Mouse (Mus musculus): ENCODE measurements around the gene Sirpa. TPM values are rescaled to one million over a fixed set of nuclear protein-coding genes. Genes with fewer than 3 reads are reported as not detected.

The Sirpa gene
- total RNA-seq, 1 experiment = 6.5 TPM

DNA sequence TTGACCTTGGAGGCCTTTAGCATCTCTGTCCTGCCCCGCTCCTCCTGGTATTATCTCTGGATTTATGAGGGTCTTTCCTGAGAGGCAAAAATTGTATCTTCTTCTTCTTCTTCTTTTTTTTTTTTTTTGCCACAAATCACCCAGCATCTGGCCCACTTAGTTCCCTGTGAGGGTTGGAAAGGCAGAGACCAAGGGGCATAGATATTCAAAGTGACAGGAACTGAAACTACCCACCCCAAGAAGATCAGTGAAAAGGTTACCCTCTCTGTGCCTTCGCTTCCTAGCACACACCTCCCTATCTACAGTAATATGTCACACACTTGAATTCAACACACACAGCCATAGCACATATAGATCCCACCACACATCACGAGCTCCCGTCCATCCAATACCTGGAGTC, 17.5 kb upstream of the Sirpa start:
- Histone ChIP-seq H3K9ac (ENCODE audit: insufficient read depth, low read depth, low read length, poor library complexity, severe bottlenecking) (no peak overlapping the region), H3K27ac (ENCODE audit: insufficient read depth, low read depth, low read length, poor library complexity, severe bottlenecking) (no peak overlapping the region), H3K4me1 (ENCODE audit: control insufficient read depth in 2 of 2, insufficient read depth in 2 of 2, low read length in 2 of 2, poor library complexity in 1 of 2) (peaks cover 2 to 9% of the 10 kb centered on the region in 2 experiments; a peak in 1 of 4 replicates), H3K36me3 (ENCODE audit: control insufficient read depth, insufficient read depth, low read length, poor library complexity, severe bottlenecking) (no peaks in the 10 kb centered on the region), H3K4me3 (ENCODE audit: insufficient read depth in 1 of 2, low read depth in 1 of 2, low read length in 2 of 2, poor library complexity in 1 of 2, severe bottlenecking in 1 of 2) (no peak overlapping the region), H3K9me3 (ENCODE audit: control insufficient read depth, insufficient read depth, low read depth, low read length) (no peaks in the 10 kb centered on the region)
- TF ChIP-seq CHD2 (IDR thresholded peaks at IDR 0.05; ENCODE audit: low read depth, low read length) = no peak
- no peak for TF ChIP-seq ZC3H11A (IDR thresholded peaks at IDR 0.05; ENCODE audit: borderline replicate concordance, low read depth, low read length)
- no peak for TF ChIP-seq MAFK (IDR thresholded peaks at IDR 0.05; ENCODE audit: insufficient read depth, low read depth, low read length)
- TF ChIP-seq ZNF384 (IDR thresholded peaks at IDR 0.05; ENCODE audit: low read depth, low read length) = no peak
- TF ChIP-seq HCFC1 (IDR thresholded peaks at IDR 0.05; ENCODE audit: borderline replicate concordance, insufficient read depth, low read length) = no peak
- in situ Hi-C loops (cut with MboI; ENCODE audit: low sequenced_read_pairs in 2 of 2, unreplicated experiment in 2 of 2) = no loop called here
- DNase-seq (ENCODE audit: low read depth, low spot score) = no peak

DNA sequence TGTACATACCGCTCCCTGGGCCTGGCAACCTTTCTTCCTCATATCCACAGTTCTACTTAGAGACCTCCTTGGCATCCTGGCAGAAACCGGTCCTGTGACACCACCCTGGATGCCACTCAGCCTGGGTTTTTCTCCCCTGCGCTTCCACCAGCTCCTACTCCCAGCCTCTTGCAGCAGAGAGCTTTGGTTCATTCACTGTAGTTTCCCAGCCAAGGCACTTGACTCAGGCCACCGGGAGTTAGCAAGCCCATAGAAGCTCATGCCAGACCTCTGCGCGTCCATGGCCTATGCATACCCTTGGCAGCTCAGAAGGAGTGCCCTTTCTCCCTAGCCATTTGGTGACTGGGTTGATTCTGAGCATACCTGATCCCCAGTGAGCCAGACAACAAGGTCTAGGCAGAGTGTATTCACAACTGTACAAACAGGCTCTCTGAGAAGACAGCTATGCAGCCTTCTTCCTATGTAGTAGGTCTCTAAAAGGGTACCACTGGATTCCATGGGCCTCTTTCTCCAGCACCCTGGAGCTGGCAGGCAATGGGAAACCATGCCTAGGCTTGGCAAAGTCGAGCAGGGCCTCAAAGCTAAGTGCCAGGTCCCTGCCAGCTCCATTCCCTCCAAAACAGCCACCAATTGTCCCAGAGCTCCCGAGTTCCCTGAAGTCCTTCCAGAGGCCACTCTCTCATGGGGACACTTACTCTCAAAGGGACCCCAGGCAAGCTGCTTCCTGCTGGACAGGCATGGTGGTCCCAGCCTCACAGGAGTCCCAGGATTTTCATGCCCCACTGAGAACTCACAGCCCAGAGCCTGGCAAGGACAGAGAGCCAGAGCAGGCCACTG, 15.8 kb upstream of the Sirpa start:
- Histone ChIP-seq H3K27ac (ENCODE audit: insufficient read depth, low read depth, low read length, poor library complexity, severe bottlenecking) (no peak overlapping the region), H3K9me3 (ENCODE audit: control insufficient read depth, insufficient read depth, low read depth, low read length) (no peaks in the 10 kb centered on the region), H3K36me3 (ENCODE audit: control insufficient read depth, insufficient read depth, low read length, poor library complexity, severe bottlenecking) (no peaks in the 10 kb centered on the region), H3K4me1 (ENCODE audit: control insufficient read depth in 2 of 2, insufficient read depth in 2 of 2, low read length in 2 of 2, poor library complexity in 1 of 2) (peaks cover 2 to 9% of the 10 kb centered on the region in 2 experiments; a peak in 1 of 4 replicates), H3K4me3 (ENCODE audit: insufficient read depth in 1 of 2, low read depth in 1 of 2, low read length in 2 of 2, poor library complexity in 1 of 2, severe bottlenecking in 1 of 2) (no peak overlapping the region), H3K9ac (ENCODE audit: insufficient read depth, low read depth, low read length, poor library complexity, severe bottlenecking) (no peak overlapping the region)
- in situ Hi-C loops (cut with MboI; ENCODE audit: low sequenced_read_pairs in 2 of 2, unreplicated experiment in 2 of 2) = no loop called here
- no peak for DNase-seq (ENCODE audit: low read depth, low spot score)
- TF ChIP-seq HCFC1 (IDR thresholded peaks at IDR 0.05; ENCODE audit: borderline replicate concordance, insufficient read depth, low read length) (no peak), MAFK (IDR thresholded peaks at IDR 0.05; ENCODE audit: insufficient read depth, low read depth, low read length) (no peak), ZNF384 (IDR thresholded peaks at IDR 0.05; ENCODE audit: low read depth, low read length) (no peak), CHD2 (IDR thresholded peaks at IDR 0.05; ENCODE audit: low read depth, low read length) (no peak), ZC3H11A (IDR thresholded peaks at IDR 0.05; ENCODE audit: borderline replicate concordance, low read depth, low read length) (no peak)

DNA sequence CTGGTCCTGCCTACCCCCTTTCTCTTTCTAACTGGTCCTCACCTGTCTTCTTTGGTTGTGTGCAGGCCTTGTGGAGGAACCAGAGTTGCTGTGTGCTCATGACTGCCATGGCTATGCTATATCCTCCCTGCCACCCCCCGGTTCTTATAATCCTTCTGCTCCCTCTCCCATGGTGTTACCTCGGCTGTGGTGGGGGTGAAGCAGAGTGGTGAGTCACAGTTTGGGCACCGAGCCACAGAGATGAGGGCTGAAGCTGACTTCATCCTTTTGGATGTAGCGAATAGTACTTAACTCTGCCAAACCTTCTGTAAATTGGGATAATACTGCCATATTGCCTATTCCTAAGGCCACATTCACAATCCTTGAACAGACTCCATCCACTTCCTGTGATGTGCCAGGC, 12.0 kb upstream of the Sirpa start:
- peaks cover 5 to 13% of the 10 kb centered on the region in 2 experiments; a peak in 2 of 4 replicates for H3K4me1 ChIP-seq (ENCODE audit: control insufficient read depth in 2 of 2, insufficient read depth in 2 of 2, low read length in 2 of 2, poor library complexity in 1 of 2)
- TF ChIP-seq CHD2 (IDR thresholded peaks at IDR 0.05; ENCODE audit: low read depth, low read length) (no peak), HCFC1 (IDR thresholded peaks at IDR 0.05; ENCODE audit: borderline replicate concordance, insufficient read depth, low read length) (no peak), ZNF384 (IDR thresholded peaks at IDR 0.05; ENCODE audit: low read depth, low read length) (no peak), ZC3H11A (IDR thresholded peaks at IDR 0.05; ENCODE audit: borderline replicate concordance, low read depth, low read length) (no peak), MAFK (IDR thresholded peaks at IDR 0.05; ENCODE audit: insufficient read depth, low read depth, low read length) (no peak)
- H3K9me3 ChIP-seq (ENCODE audit: control insufficient read depth, insufficient read depth, low read depth, low read length) = no peaks in the 10 kb centered on the region
- no peak for DNase-seq (ENCODE audit: low read depth, low spot score)
- no peak overlapping the region for H3K9ac ChIP-seq (ENCODE audit: insufficient read depth, low read depth, low read length, poor library complexity, severe bottlenecking)
- no peak overlapping the region for H3K27ac ChIP-seq (ENCODE audit: insufficient read depth, low read depth, low read length, poor library complexity, severe bottlenecking)
- H3K4me3 ChIP-seq (ENCODE audit: insufficient read depth in 1 of 2, low read depth in 1 of 2, low read length in 2 of 2, poor library complexity in 1 of 2, severe bottlenecking in 1 of 2) = no peak overlapping the region
- H3K36me3 ChIP-seq (ENCODE audit: control insufficient read depth, insufficient read depth, low read length, poor library complexity, severe bottlenecking) = no peaks in the 10 kb centered on the region
- in situ Hi-C loops (cut with MboI; ENCODE audit: low sequenced_read_pairs in 2 of 2, unreplicated experiment in 2 of 2) = no loop called here

DNA sequence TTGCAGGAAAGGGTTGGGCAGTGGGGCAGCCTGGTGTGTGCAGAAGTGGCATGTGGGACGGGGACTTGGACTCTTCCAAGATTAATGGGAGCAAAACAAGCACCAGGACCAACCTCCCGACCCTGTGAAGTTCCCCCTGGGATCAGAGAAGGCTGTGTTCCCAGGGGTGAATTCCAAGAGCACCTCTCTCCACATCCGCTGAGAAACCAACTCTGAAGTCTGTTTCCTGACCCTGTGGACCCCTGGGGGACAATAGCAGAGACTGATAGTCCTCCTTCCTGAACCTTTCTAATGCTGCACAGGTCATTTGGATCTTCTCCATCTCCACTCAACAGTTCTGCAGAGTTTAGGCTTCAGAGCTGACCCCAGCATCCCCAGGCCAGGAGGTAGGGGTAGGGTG, 10.8 kb upstream of the Sirpa start:
- in situ Hi-C loops (cut with MboI; ENCODE audit: low sequenced_read_pairs in 2 of 2, unreplicated experiment in 2 of 2) = no loop called here
- DNase-seq (ENCODE audit: low read depth, low spot score) = no peak
- no peaks in the 10 kb centered on the region for H3K36me3 ChIP-seq (ENCODE audit: control insufficient read depth, insufficient read depth, low read length, poor library complexity, severe bottlenecking)
- H3K27ac ChIP-seq (ENCODE audit: insufficient read depth, low read depth, low read length, poor library complexity, severe bottlenecking) = no peak overlapping the region
- H3K4me1 ChIP-seq (ENCODE audit: control insufficient read depth in 2 of 2, insufficient read depth in 2 of 2, low read length in 2 of 2, poor library complexity in 1 of 2) = peaks cover 9 to 17% of the 10 kb centered on the region in 2 experiments; a peak in 3 of 4 replicates
- no peaks in the 10 kb centered on the region for H3K9me3 ChIP-seq (ENCODE audit: control insufficient read depth, insufficient read depth, low read depth, low read length)
- no peak overlapping the region for H3K9ac ChIP-seq (ENCODE audit: insufficient read depth, low read depth, low read length, poor library complexity, severe bottlenecking)
- TF ChIP-seq ZC3H11A (IDR thresholded peaks at IDR 0.05; ENCODE audit: borderline replicate concordance, low read depth, low read length) (no peak), MAFK (IDR thresholded peaks at IDR 0.05; ENCODE audit: insufficient read depth, low read depth, low read length) (no peak), ZNF384 (IDR thresholded peaks at IDR 0.05; ENCODE audit: low read depth, low read length) (no peak), HCFC1 (IDR thresholded peaks at IDR 0.05; ENCODE audit: borderline replicate concordance, insufficient read depth, low read length) (no peak)
- H3K4me3 ChIP-seq (ENCODE audit: insufficient read depth in 1 of 2, low read depth in 1 of 2, low read length in 2 of 2, poor library complexity in 1 of 2, severe bottlenecking in 1 of 2) = no peak overlapping the region

All from ES-E14 (cell line).